In the genomic region with DNA sequence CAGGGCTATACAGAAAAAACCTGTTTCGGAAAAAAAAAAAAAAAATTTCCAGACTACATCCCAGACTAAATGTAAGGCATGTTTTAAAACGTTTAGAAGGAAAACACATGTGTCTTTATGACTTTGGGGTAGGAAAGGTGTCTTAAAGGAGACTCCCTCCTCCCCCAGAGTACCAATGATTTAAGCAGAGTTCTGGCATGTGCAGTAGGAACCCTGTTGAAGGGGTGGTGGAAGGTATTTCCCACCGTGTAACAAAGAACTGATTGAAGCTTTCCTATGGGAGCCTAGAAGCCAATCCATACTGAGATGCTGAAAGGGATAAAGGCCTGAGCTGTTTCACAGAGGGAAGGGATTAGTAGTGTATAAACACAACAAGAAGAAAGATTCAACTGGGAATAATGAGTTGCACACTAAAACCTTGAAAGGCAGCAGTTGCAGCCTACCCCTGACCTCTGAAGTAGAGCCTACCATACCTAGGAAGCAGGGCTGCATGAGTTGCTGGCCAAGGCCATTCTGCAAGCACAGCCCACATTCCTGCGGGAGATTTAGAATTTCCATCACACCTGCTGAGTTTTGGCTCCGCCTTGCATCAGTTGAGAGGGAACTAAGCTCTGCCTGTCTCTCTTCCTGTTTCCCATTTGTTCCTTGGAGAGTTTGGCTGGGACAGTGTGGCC, we compare ENCODE assay signal across 24 mouse cellular contexts.
DNase-seq lines count a peak whose midpoint lies in the region; ATAC-seq and TF ChIP-seq lines count a peak whose summit lies in the region.
"Had no signal": no experiment of that assay in that cellular context is flagged by ENCODE, and none has a peak within 500 bp of the region (broad histone marks: within the 10 kb centered on the region; RNA-seq: fewer than 3 reads in every experiment).

No protein-coding gene starts in this region.

- H3K4me3 ChIP-seq in midbrain, embryonic 11.5 days (ENCODE audit: low read depth, low read length) = no peak overlapping the region
- H3K4me3 ChIP-seq in midbrain, embryonic 16.5 days (ENCODE audit: low read depth, low read length) = no peak overlapping the region
- H3K4me3 ChIP-seq in limb, embryonic 14.5 days (replicated peaks; ENCODE audit: low read length) = no peak overlapping the region
- H3K4me3 ChIP-seq: embryonic facial prominence, embryonic 13.5 days; erythroblast, embryonic 14.5 days; forebrain, embryonic 15.5 days; gastrocnemius, adult 2 months; heart, embryonic 12.5 days; left cerebral cortex, adult 2 months; lung, embryonic 15.5 days; midbrain, embryonic 12.5 days; stomach, embryonic 15.5 days had no signal

- no peaks in the 10 kb centered on the region for H3K4me1 ChIP-seq in midbrain, embryonic 11.5 days (ENCODE audit: control insufficient read depth, insufficient read depth, low read length)
- peaks cover 3% of the 10 kb centered on the region; the same call in 1 of the 2 replicates for H3K4me1 ChIP-seq in midbrain, embryonic 16.5 days (ENCODE audit: control insufficient read depth, insufficient read depth, low read length)
- peaks cover 9% of the 10 kb centered on the region for H3K4me1 ChIP-seq in limb, embryonic 14.5 days (ENCODE audit: control insufficient read depth, insufficient read depth, low read length)
- H3K4me1 ChIP-seq: stomach, embryonic 15.5 days had no signal

- TF ChIP-seq POLR2A in limb, embryonic 14.5 days (IDR thresholded peaks at IDR 0.05; ENCODE audit: borderline replicate concordance, extremely low read depth, insufficient read depth, insufficient read length) = no peak

- ATAC-seq in midbrain, embryonic 11.5 days (ENCODE audit: low FRiP score) = no peak
- no peak for ATAC-seq in midbrain, embryonic 16.5 days
- ATAC-seq in limb, embryonic 14.5 days (ENCODE audit: low FRiP score, low read depth) = peak; percentile 81
- ATAC-seq: forebrain, embryonic 15.5 days; intestine, postnatal 0 days had no signal

- no peaks in the 10 kb centered on the region for H3K27me3 ChIP-seq in midbrain, embryonic 11.5 days (ENCODE audit: control insufficient read depth, insufficient read depth, low read length)
- no peaks in the 10 kb centered on the region for H3K27me3 ChIP-seq in midbrain, embryonic 16.5 days (ENCODE audit: control insufficient read depth, insufficient read depth, low read depth, low read length)
- no peaks in the 10 kb centered on the region for H3K27me3 ChIP-seq in limb, embryonic 14.5 days (ENCODE audit: control insufficient read depth, insufficient read depth, low read length)
- H3K27me3 ChIP-seq: embryonic facial prominence, embryonic 13.5 days; forebrain, embryonic 15.5 days; lung, embryonic 15.5 days; stomach, embryonic 15.5 days had no signal

- WGBS in midbrain, embryonic 11.5 days = 17% methylated on average over 5 of the region's 5 CpGs
- 13% methylated on average over 5 of the region's 5 CpGs for WGBS in midbrain, embryonic 16.5 days
- WGBS in limb, embryonic 14.5 days = 19% methylated on average over 5 of the region's 5 CpGs

- H3K9ac ChIP-seq in midbrain, embryonic 11.5 days (ENCODE audit: low read length) = no peak overlapping the region
- H3K9ac ChIP-seq in midbrain, embryonic 16.5 days (ENCODE audit: low read depth, low read length) = no peak overlapping the region
- H3K9ac ChIP-seq in limb, embryonic 14.5 days (ENCODE audit: low read depth, low read length, severe bottlenecking) = no peak overlapping the region
- H3K9ac ChIP-seq: embryonic facial prominence, embryonic 13.5 days; forebrain, embryonic 15.5 days; heart, embryonic 12.5 days; hindbrain, embryonic 14.5 days; lung, embryonic 15.5 days; midbrain, embryonic 12.5 days; stomach, embryonic 15.5 days had no signal

- peak; percentile 28 to 31 for DNase-seq in cerebellum, postnatal 14 days
- DNase-seq in cerebellum, postnatal 36 days = no peak
- peak; percentile 81 for DNase-seq in midbrain, embryonic 11.5 days (ENCODE audit: low spot score, missing footprints)
- DNase-seq in R1 (ENCODE audit: low read depth, low spot score) = peak; percentile 29
- peak; percentile 39 for DNase-seq in limb, embryonic 14.5 days (ENCODE audit: low spot score)
- no peak for DNase-seq in layer of hippocampus, postnatal 25 days (ENCODE audit: extremely low spot score in 1 of 2, low spot score in 1 of 2)
- DNase-seq in heart, adult 9 months (ENCODE audit: low spot score in 2 of 2) = no peak
- DNase-seq: cerebellum, adult 9-11 months; gastrocnemius, postnatal 36 days; layer of hippocampus, adult 9-11 months; right cerebral cortex, postnatal 25 days had no signal

- no peak overlapping the region for H3K27ac ChIP-seq in midbrain, embryonic 11.5 days (ENCODE audit: low read depth, low read length)
- no peak overlapping the region for H3K27ac ChIP-seq in midbrain, embryonic 16.5 days (ENCODE audit: low read length)
- peak overlapping the region; percentile 13; the same call in 1 of the 2 replicates for H3K27ac ChIP-seq in limb, embryonic 14.5 days (replicated peaks; ENCODE audit: low read depth, low read length)
- H3K27ac ChIP-seq: embryonic facial prominence, embryonic 13.5 days; forebrain, embryonic 15.5 days; gastrocnemius, adult 2 months; hindbrain, embryonic 14.5 days; left cerebral cortex, adult 2 months; lung, embryonic 15.5 days; midbrain, embryonic 12.5 days; stomach, embryonic 15.5 days had no signal

- H3K36me3 ChIP-seq in midbrain, embryonic 11.5 days (ENCODE audit: control insufficient read depth, insufficient read depth, low read length) = no peaks in the 10 kb centered on the region
- H3K36me3 ChIP-seq in midbrain, embryonic 16.5 days (ENCODE audit: control insufficient read depth, insufficient read depth, low read length) = no peaks in the 10 kb centered on the region
- H3K36me3 ChIP-seq in limb, embryonic 14.5 days (ENCODE audit: control insufficient read depth, insufficient read depth, low read length) = no peaks in the 10 kb centered on the region
- H3K36me3 ChIP-seq: embryonic facial prominence, embryonic 13.5 days; forebrain, embryonic 15.5 days; heart, embryonic 12.5 days; lung, embryonic 15.5 days; midbrain, embryonic 12.5 days; stomach, embryonic 15.5 days had no signal

- no peak overlapping the region for H3K4me2 ChIP-seq in midbrain, embryonic 11.5 days
- H3K4me2 ChIP-seq in midbrain, embryonic 16.5 days (ENCODE audit: low read length) = no peak overlapping the region
- H3K4me2 ChIP-seq in limb, embryonic 14.5 days (replicated peaks; ENCODE audit: low read depth, low read length, severe bottlenecking) = no peak overlapping the region
- H3K4me2 ChIP-seq: embryonic facial prominence, embryonic 13.5 days; forebrain, embryonic 15.5 days; heart, embryonic 12.5 days; hindbrain, embryonic 14.5 days; liver, embryonic 11.5 days; lung, embryonic 15.5 days; midbrain, embryonic 12.5 days; stomach, embryonic 15.5 days had no signal

- no peaks in the 10 kb centered on the region for H3K9me3 ChIP-seq in midbrain, embryonic 11.5 days (ENCODE audit: control insufficient read depth, low read length)
- H3K9me3 ChIP-seq in midbrain, embryonic 16.5 days (replicated peaks; ENCODE audit: control insufficient read depth, low read length, poor library complexity, severe bottlenecking) = no peaks in the 10 kb centered on the region
- no peaks in the 10 kb centered on the region for H3K9me3 ChIP-seq in limb, embryonic 14.5 days (ENCODE audit: control insufficient read depth, low read length)
- H3K9me3 ChIP-seq: embryonic facial prominence, embryonic 13.5 days; forebrain, embryonic 15.5 days; heart, embryonic 12.5 days; lung, embryonic 15.5 days; midbrain, embryonic 12.5 days; stomach, embryonic 15.5 days had no signal

Comparison
In these comparisons a context has a peak if more than half of its experiments do, and no peak if none do; other contexts are left out.
1. DNase-seq: peak in cerebellum, postnatal 14 days (2 of 2), midbrain, embryonic 11.5 days (single experiment), R1 (single experiment) and limb, embryonic 14.5 days (single experiment); none in cerebellum, postnatal 36 days (0 of 2), layer of hippocampus, postnatal 25 days (0 of 2) and heart, adult 9 months (0 of 2).